Mouse (Mus musculus) heart, adult 8-10 months (tissue): ENCODE data around the gene Vsig1. TPM values are rescaled to one million over a fixed set of nuclear protein-coding genes. Genes with fewer than 3 reads are reported as not detected.

Experiments
- total RNA-seq, 4 experiments: library from RNA; stranded (reverse); gene quantifications; 2 replicates each; pipeline ENCODE4 v1.2.4; 2022

Vsig1 gene
- total RNA-seq, 4 experiments from 2014 or later, result not detected

Other genes with a start within 250 kb of the Vsig1 start
- gene Mid2, start 243.0 kb upstream of the Vsig1 start, total RNA-seq, result 10 to 100 TPM; 14.7 to 16.8 (median 16.4) TPM
- not detected for gene Tex13b, start 94.2 kb upstream of the Vsig1 start, total RNA-seq
- gene Psmd10, start 49.1 kb downstream of the Vsig1 start, total RNA-seq, result 10 to 100 TPM; 12.3 to 14.2 (median 13.0) TPM
- gene Atg4a, start 49.3 kb downstream of the Vsig1 start, total RNA-seq, result 10 to 100 TPM; 10.0 to 14.0 (median 11.4) TPM